Mouse (Mus musculus) lung, embryonic 15.5 days (tissue): ENCODE data around the gene Myh2. TPM values are rescaled to one million over a fixed set of nuclear protein-coding genes. Genes with fewer than 3 reads are reported as not detected.

Experiments
- ATAC-seq: fragments of 200-750 bp; cut with Nextera tagmentation; 2 replicates; pipeline ENCODE4 v1.8.0; 2017; ENCODE audit warnings: moderate number of reproducible peaks, borderline replicate concordance; ENCODE audit not compliant: low FRiP score, low TSS enrichment; ENCODE audit errors: extremely low read depth
- H3K27ac ChIP-seq: fragments of 300-500 bp; sonication (generic); 2 replicates; pipeline ENCODE4 v1.5.1; 2015; ENCODE audit warnings: moderate library complexity, mild to moderate bottlenecking, inconsistent platforms
- H3K27me3 ChIP-seq: fragments of 300-500 bp; sonication (generic); 2 replicates; pipeline ENCODE4 v1.6.1; 2015; ENCODE audit warnings: inconsistent platforms
- H3K36me3 ChIP-seq: fragments of 300-500 bp; sonication (generic); 2 replicates; pipeline ENCODE4 v1.6.1; 2015; ENCODE audit warnings: inconsistent platforms
- H3K4me1 ChIP-seq: fragments of 300-500 bp; sonication (generic); 2 replicates; pipeline ENCODE4 v1.6.1; 2015; ENCODE audit warnings: inconsistent platforms
- H3K4me2 ChIP-seq: fragments of 300-500 bp; sonication (generic); 2 replicates; pipeline ENCODE4 v1.6.1; 2015; ENCODE audit warnings: inconsistent platforms, mild to moderate bottlenecking, moderate library complexity
- H3K4me3 ChIP-seq: fragments of 300-500 bp; sonication (generic); 2 replicates; pipeline ENCODE4 v1.5.1; 2015; ENCODE audit warnings: mild to moderate bottlenecking, inconsistent platforms
- H3K9ac ChIP-seq: fragments of 300-500 bp; sonication (generic); 2 replicates; pipeline ENCODE4 v1.6.1; 2015; ENCODE audit warnings: inconsistent platforms
- H3K9me3 ChIP-seq: fragments of 300-500 bp; sonication (generic); 2 replicates; pipeline ENCODE4 v1.6.1; 2016; ENCODE audit warnings: inconsistent platforms
- WGBS: fragments of 180-500 bp; shearing (Covaris S2); methylation state at CpG from one replicate; pipeline ENCODE4 v1.1.7; 2015; 5-methylcytosine and 5-hydroxymethylcytosine counted together
- polyA plus RNA-seq: library from polyadenylated mRNA; unstranded; fragments of >200 nt; fragmentation: Nextera tagmentation; extraction: Ambion mirVana; gene quantifications from 2 replicates; pipeline ENCODE4 v1.2.1, GENCODE M21; 2015

The Myh2 gene
- polyA plus RNA-seq, 1 experiment from 2014 or later = not detected

- no peak overlapping the region for H3K4me2 ChIP-seq
- no peak for ATAC-seq
- 62% methylated on average over 6 of the region's 6 CpGs for WGBS
- H3K4me3 ChIP-seq = no peak overlapping the region
- no peaks in the 10 kb centered on the region for H3K9me3 ChIP-seq
- no peaks in the 10 kb centered on the region for H3K36me3 ChIP-seq
- H3K27ac ChIP-seq = no peak overlapping the region
- no peaks in the 10 kb centered on the region for H3K27me3 ChIP-seq
- H3K9ac ChIP-seq = no peak overlapping the region
- H3K4me1 ChIP-seq = no peaks in the 10 kb centered on the region
Measured at GRCm38 (mm10) chr11:67144559-67145265, 26.1 kb upstream of the Myh2 start.

- ATAC-seq = no peak
- Histone ChIP-seq H3K27me3 (no peaks in the 10 kb centered on the region), H3K4me3 (no peak overlapping the region), H3K9ac (no peak overlapping the region), H3K4me1 (no peaks in the 10 kb centered on the region), H3K4me2 (no peak overlapping the region), H3K36me3 (no peaks in the 10 kb centered on the region), H3K9me3 (no peaks in the 10 kb centered on the region), H3K27ac (no peak overlapping the region)
- 75% methylated on average over 5 of the region's 5 CpGs for WGBS
Measured at GRCm38 (mm10) chr11:67145482-67146408, 25.1 kb upstream of the Myh2 start.

- H3K4me1 ChIP-seq = no peaks in the 10 kb centered on the region
- H3K4me2 ChIP-seq = no peak overlapping the region
- no peaks in the 10 kb centered on the region for H3K27me3 ChIP-seq
- no peaks in the 10 kb centered on the region for H3K36me3 ChIP-seq
- H3K27ac ChIP-seq = no peak overlapping the region
- no peak overlapping the region for H3K4me3 ChIP-seq
- ATAC-seq = no peak
- WGBS = 84% methylated on average over 4 of the region's 4 CpGs
- no peak overlapping the region for H3K9ac ChIP-seq
- no peaks in the 10 kb centered on the region for H3K9me3 ChIP-seq
Measured at GRCm38 (mm10) chr11:67146409-67147282, 24.2 kb upstream of the Myh2 start.

GRCm38 (mm10) chr11:67147283-67147921 lies 23.4 kb upstream of the Myh2 start:
- ATAC-seq = no peak
- Histone ChIP-seq H3K4me2 (no peak overlapping the region), H3K4me1 (no peaks in the 10 kb centered on the region), H3K9me3 (no peaks in the 10 kb centered on the region), H3K27ac (no peak overlapping the region), H3K36me3 (no peaks in the 10 kb centered on the region), H3K27me3 (no peaks in the 10 kb centered on the region), H3K9ac (no peak overlapping the region), H3K4me3 (no peak overlapping the region)
- WGBS = 89% methylated on average over 12 of the region's 12 CpGs

- Histone ChIP-seq H3K36me3 (no peaks in the 10 kb centered on the region), H3K27ac (no peak overlapping the region), H3K4me2 (no peak overlapping the region), H3K27me3 (no peaks in the 10 kb centered on the region), H3K4me3 (no peak overlapping the region), H3K9ac (no peak overlapping the region), H3K4me1 (no peaks in the 10 kb centered on the region), H3K9me3 (no peaks in the 10 kb centered on the region)
- 66% methylated on average over 4 of the region's 4 CpGs for WGBS
- no peak for ATAC-seq
Measured at GRCm38 (mm10) chr11:67148286-67149012, 22.4 kb upstream of the Myh2 start.

GRCm38 (mm10) chr11:67150237-67150636 lies 20.6 kb upstream of the Myh2 start:
- WGBS = 93% methylated on average over 2 of the region's 2 CpGs
- Histone ChIP-seq H3K27ac (no peak overlapping the region), H3K4me3 (no peak overlapping the region), H3K4me2 (no peak overlapping the region), H3K9me3 (no peaks in the 10 kb centered on the region), H3K4me1 (no peaks in the 10 kb centered on the region), H3K9ac (no peak overlapping the region), H3K36me3 (no peaks in the 10 kb centered on the region), H3K27me3 (no peaks in the 10 kb centered on the region)
- no peak for ATAC-seq

GRCm38 (mm10) chr11:67151159-67151558 lies 19.7 kb upstream of the Myh2 start:
- H3K27ac ChIP-seq = no peak overlapping the region
- H3K4me3 ChIP-seq = no peak overlapping the region
- ATAC-seq = no peak
- no peak overlapping the region for H3K4me2 ChIP-seq
- no peaks in the 10 kb centered on the region for H3K36me3 ChIP-seq
- no peaks in the 10 kb centered on the region for H3K9me3 ChIP-seq
- H3K4me1 ChIP-seq = no peaks in the 10 kb centered on the region
- no peaks in the 10 kb centered on the region for H3K27me3 ChIP-seq
- 75% methylated on average over 3 of the region's 3 CpGs for WGBS
- no peak overlapping the region for H3K9ac ChIP-seq

GRCm38 (mm10) chr11:67151651-67152630 lies 18.9 kb upstream of the Myh2 start:
- no peak overlapping the region for H3K4me3 ChIP-seq
- no peak for ATAC-seq
- no peaks in the 10 kb centered on the region for H3K36me3 ChIP-seq
- H3K4me1 ChIP-seq = no peaks in the 10 kb centered on the region
- H3K9ac ChIP-seq = no peak overlapping the region
- 83% methylated on average over 16 of the region's 16 CpGs for WGBS
- H3K27ac ChIP-seq = no peak overlapping the region
- no peak overlapping the region for H3K4me2 ChIP-seq
- no peaks in the 10 kb centered on the region for H3K9me3 ChIP-seq
- H3K27me3 ChIP-seq = no peaks in the 10 kb centered on the region

GRCm38 (mm10) chr11:67153123-67153522 lies 17.7 kb upstream of the Myh2 start:
- H3K9ac ChIP-seq = no peak overlapping the region
- H3K4me1 ChIP-seq = no peaks in the 10 kb centered on the region
- no peaks in the 10 kb centered on the region for H3K36me3 ChIP-seq
- no peaks in the 10 kb centered on the region for H3K9me3 ChIP-seq
- WGBS = 3% methylated on average over 1 of the region's 1 CpGs
- no peak overlapping the region for H3K4me2 ChIP-seq
- H3K4me3 ChIP-seq = no peak overlapping the region
- H3K27me3 ChIP-seq = no peaks in the 10 kb centered on the region
- no peak for ATAC-seq
- H3K27ac ChIP-seq = no peak overlapping the region

GRCm38 (mm10) chr11:67153843-67154242 lies 17.0 kb upstream of the Myh2 start:
- no peak for ATAC-seq
- WGBS = 49% methylated on average over 1 of the region's 1 CpGs
- H3K4me2 ChIP-seq = no peak overlapping the region
- H3K4me3 ChIP-seq = no peak overlapping the region
- no peaks in the 10 kb centered on the region for H3K36me3 ChIP-seq
- H3K4me1 ChIP-seq = no peaks in the 10 kb centered on the region
- no peaks in the 10 kb centered on the region for H3K27me3 ChIP-seq
- no peak overlapping the region for H3K9ac ChIP-seq
- H3K9me3 ChIP-seq = no peaks in the 10 kb centered on the region
- H3K27ac ChIP-seq = no peak overlapping the region
